Mouse (Mus musculus) regulatory T cell (primary cell): ENCODE measurements around the gene 4930451I11Rik.

Experiments used
- in situ Hi-C: fragments of 300-600 bp; cut with MboI, MseI; formaldehyde crosslinking; loops from one replicate; pipeline ENCODE4 v1.15.1; 2025; ENCODE audit warnings: high pct_unique_total_duplicates

Gene 4930451I11Rik

GRCm38 (mm10) chr7:126781661-126782370 lies 49.6 kb downstream of the 4930451I11Rik start:
- in situ Hi-C loops, result no loop called here

- in situ Hi-C loops, result no loop called here
These were observed 50.3 kb downstream of the 4930451I11Rik start, which contains the start of gene Tbx6 for GRCm38 (mm10) chr7:126780971-126781635. Gene Tbx6 (plus strand): TSS chr7:126781483.
